Mouse (Mus musculus) hindbrain, embryonic 10.5 days (tissue): ENCODE data around the gene Ltbp2. TPM values are rescaled to one million over a fixed set of nuclear protein-coding genes. Genes with fewer than 3 reads are reported as not detected.

Source experiments
- DNase-seq: peaks from one replicate; pipeline ENCODE4 v3.0.0-alpha.2; 2017; ENCODE audit warnings: low spot score
- H3K27ac ChIP-seq: fragments of 300-500 bp; sonication (generic); 2 replicates; pipeline ENCODE4 v1.5.1; 2016; ENCODE audit warnings: mild to moderate bottlenecking, moderate library complexity
- H3K27me3 ChIP-seq: fragments of 300-500 bp; sonication (generic); 2 replicates; pipeline ENCODE4 v1.6.1; 2016; ENCODE audit warnings: mild to moderate bottlenecking; ENCODE audit not compliant: poor library complexity, insufficient read depth, severe bottlenecking
- H3K36me3 ChIP-seq: fragments of 300-500 bp; sonication (generic); 2 replicates; pipeline ENCODE4 v1.6.1; 2016; ENCODE audit warnings: mild to moderate bottlenecking, moderate library complexity
- H3K4me1 ChIP-seq: fragments of 300-500 bp; sonication (generic); replicated peaks from 2 replicates; pipeline ENCODE4 v1.6.1; 2016; ENCODE audit warnings: mild to moderate bottlenecking
- H3K4me3 ChIP-seq: fragments of 300-500 bp; sonication (generic); 2 replicates; pipeline ENCODE4 v1.5.1; 2016; ENCODE audit warnings: mild to moderate bottlenecking, moderate library complexity
- H3K9me3 ChIP-seq: fragments of 300-500 bp; sonication (generic); 2 replicates; pipeline ENCODE4 v1.6.1; 2016; ENCODE audit warnings: mild to moderate bottlenecking, moderate library complexity
- WGBS: fragments of 180-500 bp; shearing (Covaris S2); methylation state at CpG from one replicate; pipeline ENCODE4 v1.1.7; 2016; 5-methylcytosine and 5-hydroxymethylcytosine counted together
- polyA plus RNA-seq: library from polyadenylated mRNA; unstranded; fragments of >200 nt; fragmentation: Nextera tagmentation; extraction: Ambion mirVana; gene quantifications from 2 replicates; pipeline ENCODE4 v1.2.1, GENCODE M21; 2016

Ltbp2 gene
- polyA plus RNA-seq, 1 experiment from 2014 or later, result 0.17 TPM

- peaks cover 9% of the 10 kb centered on the region for H3K4me1 ChIP-seq
- H3K9me3 ChIP-seq, result no peaks in the 10 kb centered on the region
- H3K27ac ChIP-seq, result no peak overlapping the region
- 79% methylated on average over 9 of the region's 9 CpGs for WGBS
- H3K4me3 ChIP-seq, result no peak overlapping the region
- H3K27me3 ChIP-seq, result 0 out of 2 replicates have a peak, but pooled peaks cover 2% of the 10 kb centered on the region
- DNase-seq, result no peak
- H3K36me3 ChIP-seq, result no peaks in the 10 kb centered on the region
Observed at GRCm38 (mm10) chr12:84865431-84865830, 10.9 kb downstream of the Ltbp2 start.

- H3K27ac ChIP-seq, result no peak overlapping the region
- H3K36me3 ChIP-seq, result no peaks in the 10 kb centered on the region
- H3K4me1 ChIP-seq, result peaks cover 9% of the 10 kb centered on the region
- no peaks in the 10 kb centered on the region for H3K9me3 ChIP-seq
- H3K4me3 ChIP-seq, result no peak overlapping the region
- DNase-seq, result no peak
- 0 out of 2 replicates have a peak, but pooled peaks cover 2% of the 10 kb centered on the region for H3K27me3 ChIP-seq
- 84% methylated on average over 7 of the region's 7 CpGs for WGBS
Observed at GRCm38 (mm10) chr12:84864801-84865200, 11.5 kb downstream of the Ltbp2 start.

DNA sequence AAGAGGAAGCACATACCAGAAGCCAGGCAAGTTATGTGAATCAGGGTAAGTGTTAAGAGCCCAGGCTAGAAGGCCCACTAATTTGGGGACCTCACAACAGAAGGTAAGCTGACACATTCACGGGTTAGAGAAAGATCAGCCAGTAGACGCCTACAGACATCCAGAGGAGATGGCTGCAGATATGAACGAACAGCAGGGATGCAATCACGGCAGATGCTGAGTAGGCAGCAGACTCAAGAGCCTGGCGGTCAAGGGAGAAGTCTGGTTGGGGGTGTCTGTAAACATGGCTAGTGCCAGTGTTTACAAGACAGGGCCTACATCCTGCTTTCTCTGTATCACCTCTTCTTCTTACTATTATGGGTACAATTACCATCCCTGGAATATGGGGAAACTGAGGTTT is 13.1 kb downstream of the Ltbp2 start:
- Histone ChIP-seq H3K36me3 (no peaks in the 10 kb centered on the region), H3K27me3 (0 out of 2 replicates have a peak, but pooled peaks cover 2% of the 10 kb centered on the region), H3K9me3 (no peaks in the 10 kb centered on the region), H3K4me3 (no peak overlapping the region), H3K4me1 (peaks cover 15% of the 10 kb centered on the region), H3K27ac (no peak overlapping the region)
- no peak for DNase-seq
- 88% methylated on average over 5 of the region's 5 CpGs for WGBS

DNA sequence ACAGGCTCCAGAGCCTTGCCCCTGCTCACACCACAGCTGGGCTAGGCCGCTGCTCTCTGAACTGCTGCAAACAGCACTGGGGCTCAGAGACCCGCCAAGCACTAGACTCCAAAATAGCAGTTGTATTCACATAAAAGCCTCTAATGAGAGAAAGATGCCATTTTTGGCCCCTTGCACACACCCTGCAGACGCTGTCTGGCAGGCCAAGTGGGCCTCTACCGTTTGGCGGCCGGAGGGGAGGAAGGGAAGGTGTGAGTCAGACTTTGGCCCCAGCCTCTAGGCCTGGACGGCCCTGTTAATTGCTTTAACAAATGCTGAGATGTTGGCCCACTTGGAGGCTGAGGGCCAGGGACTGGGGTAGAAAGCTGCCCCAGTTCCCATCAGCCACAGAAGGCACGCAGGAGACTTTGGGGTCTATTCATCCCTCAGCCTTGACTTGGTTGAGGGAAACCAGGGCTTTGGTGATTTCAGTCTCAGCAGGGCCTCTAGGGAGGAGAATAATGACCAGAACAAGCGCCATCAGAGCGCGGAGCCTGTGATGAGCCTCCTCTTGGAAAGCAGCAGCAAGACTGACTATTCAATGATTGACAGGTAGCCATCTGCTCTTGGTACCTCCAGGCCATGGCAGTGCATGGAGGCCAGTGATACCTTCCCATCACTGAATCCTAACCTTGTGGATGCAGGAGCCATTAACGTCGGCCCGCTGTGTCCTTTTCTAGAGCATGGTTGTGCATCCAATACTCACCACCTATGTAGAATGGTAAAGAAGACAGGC is 14.0 kb downstream of the Ltbp2 start:
- DNase-seq, result no peak
- 0 out of 2 replicates have a peak, but pooled peaks cover 2% of the 10 kb centered on the region for H3K27me3 ChIP-seq
- 86% methylated on average over 14 of the region's 14 CpGs for WGBS
- no peak overlapping the region for H3K27ac ChIP-seq
- H3K36me3 ChIP-seq, result no peaks in the 10 kb centered on the region
- H3K4me3 ChIP-seq, result no peak overlapping the region
- H3K9me3 ChIP-seq, result no peaks in the 10 kb centered on the region
- H3K4me1 ChIP-seq, result peaks cover 21% of the 10 kb centered on the region

- 56% methylated on average over 17 of the region's 17 CpGs for WGBS
- no peaks in the 10 kb centered on the region for H3K36me3 ChIP-seq
- H3K27ac ChIP-seq, result 0 out of 2 replicates have a peak overlapping the region, but pooled peaks have one; percentile 40
- no peaks in the 10 kb centered on the region for H3K27me3 ChIP-seq
- no peak overlapping the region for H3K4me3 ChIP-seq
- H3K4me1 ChIP-seq, result peaks cover 18% of the 10 kb centered on the region
- no peaks in the 10 kb centered on the region for H3K9me3 ChIP-seq
- DNase-seq, result peak; percentile 38
Observed at GRCm38 (mm10) chr12:84858149-84859113, 17.9 kb downstream of the Ltbp2 start.

GRCm38 (mm10) chr12:84857706-84858105 is 18.6 kb downstream of the Ltbp2 start:
- Histone ChIP-seq H3K4me1 (peaks cover 19% of the 10 kb centered on the region), H3K4me3 (no peak overlapping the region), H3K9me3 (no peaks in the 10 kb centered on the region), H3K36me3 (no peaks in the 10 kb centered on the region), H3K27ac (no peak overlapping the region), H3K27me3 (no peaks in the 10 kb centered on the region)
- no peak for DNase-seq
- 68% methylated on average over 4 of the region's 4 CpGs for WGBS

- Histone ChIP-seq H3K36me3 (no peaks in the 10 kb centered on the region), H3K4me3 (no peak overlapping the region), H3K9me3 (no peaks in the 10 kb centered on the region), H3K4me1 (peaks cover 26% of the 10 kb centered on the region), H3K27ac (no peak overlapping the region), H3K27me3 (no peaks in the 10 kb centered on the region)
- no peak for DNase-seq
- 86% methylated on average over 8 of the region's 8 CpGs for WGBS
Observed at GRCm38 (mm10) chr12:84856532-84856931, 19.8 kb downstream of the Ltbp2 start.

DNA sequence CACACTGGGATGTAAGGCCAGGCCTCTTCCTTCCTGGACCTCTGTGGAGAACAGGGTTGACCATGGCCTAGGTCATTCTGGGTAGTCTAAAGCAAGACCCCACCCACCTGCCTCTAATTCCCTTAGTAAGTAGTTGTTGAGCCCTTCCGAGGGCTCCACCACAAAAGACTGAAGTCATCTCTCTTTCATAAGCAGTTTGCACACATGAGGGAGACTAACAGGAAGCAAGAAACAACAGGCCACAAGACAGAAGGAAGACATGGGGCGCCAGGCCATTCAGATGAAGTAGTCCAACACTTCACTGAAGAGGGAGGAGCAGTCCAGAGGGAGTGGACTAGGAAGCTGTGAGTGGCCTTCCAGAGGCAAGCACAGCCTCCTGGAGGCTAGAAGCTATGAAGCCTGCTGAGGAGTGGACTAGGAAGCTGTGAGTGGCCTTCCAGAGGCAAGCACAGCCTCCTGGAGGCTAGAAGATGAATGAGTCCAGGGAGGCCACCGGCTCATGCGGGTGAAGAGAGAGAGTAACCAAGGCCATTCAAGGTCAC is 21.2 kb downstream of the Ltbp2 start:
- Histone ChIP-seq H3K27ac (no peak overlapping the region), H3K4me1 (peaks cover 30% of the 10 kb centered on the region), H3K4me3 (no peak overlapping the region), H3K9me3 (no peaks in the 10 kb centered on the region), H3K36me3 (no peaks in the 10 kb centered on the region), H3K27me3 (no peaks in the 10 kb centered on the region)
- no peak for DNase-seq
- WGBS, result 89% methylated on average over 4 of the region's 4 CpGs

- 88% methylated on average over 4 of the region's 4 CpGs for WGBS
- DNase-seq, result no peak
- Histone ChIP-seq H3K4me1 (peaks cover 30% of the 10 kb centered on the region), H3K27me3 (no peaks in the 10 kb centered on the region), H3K36me3 (no peaks in the 10 kb centered on the region), H3K4me3 (no peak overlapping the region), H3K27ac (no peak overlapping the region), H3K9me3 (no peaks in the 10 kb centered on the region)
Observed at GRCm38 (mm10) chr12:84854392-84855033, 21.8 kb downstream of the Ltbp2 start.

- WGBS, result 69% methylated on average over 11 of the region's 11 CpGs
- DNase-seq, result no peak
- Histone ChIP-seq H3K4me3 (no peak overlapping the region), H3K27ac (no peak overlapping the region), H3K4me1 (peaks cover 30% of the 10 kb centered on the region), H3K36me3 (no peaks in the 10 kb centered on the region), H3K9me3 (no peaks in the 10 kb centered on the region), H3K27me3 (no peaks in the 10 kb centered on the region)
Observed at GRCm38 (mm10) chr12:84851403-84852040, 24.8 kb downstream of the Ltbp2 start.

GRCm38 (mm10) chr12:84847882-84848281 is 28.4 kb downstream of the Ltbp2 start:
- H3K27ac ChIP-seq, result 0 out of 2 replicates have a peak overlapping the region, but pooled peaks have one; percentile 41
- 74% methylated on average over 6 of the region's 6 CpGs for WGBS

GRCm38 (mm10) chr12:84847480-84847879 is 28.9 kb downstream of the Ltbp2 start:
- Histone ChIP-seq H3K9me3 (no peaks in the 10 kb centered on the region), H3K4me1 (peaks cover 30% of the 10 kb centered on the region), H3K36me3 (no peaks in the 10 kb centered on the region), H3K27me3 (no peaks in the 10 kb centered on the region), H3K27ac (0 out of 2 replicates have a peak overlapping the region, but pooled peaks have one; percentile 41), H3K4me3 (no peak overlapping the region)
- 65% methylated on average over 7 of the region's 7 CpGs for WGBS
- no peak for DNase-seq

More at GRCm38 (mm10) chr12:84847882-84848281, 28.4 kb downstream of the Ltbp2 start:
- H3K4me1 ChIP-seq, result peaks cover 30% of the 10 kb centered on the region
- no peak for DNase-seq
- no peaks in the 10 kb centered on the region for H3K27me3 ChIP-seq
- H3K36me3 ChIP-seq, result no peaks in the 10 kb centered on the region
- H3K4me3 ChIP-seq, result no peak overlapping the region
- H3K9me3 ChIP-seq, result no peaks in the 10 kb centered on the region
